Mouse (Mus musculus) embryonic facial prominence, embryonic 13.5 days (tissue): Measurements from ENCODE around the gene Ncam2. TPM values are rescaled to one million over a fixed set of nuclear protein-coding genes. Genes with fewer than 3 reads are reported as not detected.

Source experiments
- ATAC-seq: fragments of 200-750 bp; cut with Nextera tagmentation; 2 replicates; pipeline ENCODE4 v1.8.0; 2017; ENCODE audit warnings: low read depth; ENCODE audit not compliant: insufficient number of reproducible peaks, insufficient read depth, low FRiP score, low TSS enrichment
- H3K27ac ChIP-seq: fragments of 300-500 bp; sonication (generic); 2 replicates; pipeline ENCODE4 v1.5.1; 2015; ENCODE audit warnings: moderate library complexity, mild to moderate bottlenecking, inconsistent platforms
- H3K27me3 ChIP-seq: fragments of 300-500 bp; sonication (generic); 2 replicates; pipeline ENCODE4 v1.6.1; 2015; ENCODE audit warnings: mild to moderate bottlenecking, inconsistent platforms
- H3K36me3 ChIP-seq: fragments of 300-500 bp; sonication (generic); 2 replicates; pipeline ENCODE4 v1.6.1; 2015; ENCODE audit warnings: mild to moderate bottlenecking, inconsistent platforms
- H3K4me1 ChIP-seq: fragments of 300-500 bp; sonication (generic); 2 replicates; pipeline ENCODE4 v1.6.1; 2015; ENCODE audit warnings: inconsistent platforms
- H3K4me2 ChIP-seq: fragments of 300-500 bp; sonication (generic); 2 replicates; pipeline ENCODE4 v1.6.1; 2015; ENCODE audit warnings: moderate library complexity, mild to moderate bottlenecking, inconsistent platforms
- H3K4me3 ChIP-seq: fragments of 300-500 bp; sonication (generic); 2 replicates; pipeline ENCODE4 v1.5.1; 2015; ENCODE audit warnings: mild to moderate bottlenecking, inconsistent platforms
- H3K9ac ChIP-seq: fragments of 300-500 bp; sonication (generic); 2 replicates; pipeline ENCODE4 v1.6.1; 2015; ENCODE audit warnings: mild to moderate bottlenecking, inconsistent platforms
- H3K9me3 ChIP-seq: fragments of 300-500 bp; sonication (generic); 2 replicates; pipeline ENCODE4 v1.6.1; 2016; ENCODE audit warnings: inconsistent platforms
- WGBS: fragments of 180-500 bp; shearing (Covaris S2); methylation state at CpG from one replicate; pipeline ENCODE4 v1.1.7; 2015; ENCODE audit warnings: mixed read lengths; 5-methylcytosine and 5-hydroxymethylcytosine counted together
- polyA plus RNA-seq: library from polyadenylated mRNA; unstranded; fragments of >200 nt; fragmentation: Nextera tagmentation; extraction: Ambion mirVana; gene quantifications from 2 replicates; pipeline ENCODE4 v1.2.1, GENCODE M21; 2015

Gene Ncam2
- polyA plus RNA-seq, 1 experiment from 2014 or later = 3.8 TPM

DNA sequence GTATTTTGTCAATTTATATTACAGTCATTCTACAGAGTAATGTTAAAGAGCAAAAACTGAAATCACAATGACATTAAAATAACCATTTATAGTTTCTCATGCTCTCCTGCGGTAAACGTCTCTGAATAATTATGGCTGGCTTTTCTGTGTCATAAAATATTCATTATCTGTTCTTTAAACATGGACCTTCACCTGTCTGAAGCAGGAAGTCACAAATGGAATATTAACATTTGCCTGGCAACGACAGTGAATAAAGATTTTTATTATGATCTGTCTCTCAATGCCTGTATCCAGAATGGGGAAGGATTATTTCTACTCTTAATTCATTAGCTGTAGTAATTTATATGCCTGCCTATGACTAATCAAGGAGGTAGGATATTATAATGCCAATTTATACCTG lies 108.7 kb downstream of the Ncam2 start:
- 88% methylated on average over 3 of the region's 3 CpGs for WGBS
- no peaks in the 10 kb centered on the region for H3K4me1 ChIP-seq
- no peak overlapping the region for H3K4me2 ChIP-seq
- H3K27me3 ChIP-seq = no peaks in the 10 kb centered on the region
- no peak for ATAC-seq
- no peaks in the 10 kb centered on the region for H3K36me3 ChIP-seq
- H3K4me3 ChIP-seq = no peak overlapping the region
- H3K27ac ChIP-seq = no peak overlapping the region
- no peak overlapping the region for H3K9ac ChIP-seq
- no peaks in the 10 kb centered on the region for H3K9me3 ChIP-seq

GRCm38 (mm10) chr16:81319037-81319436 lies 118.5 kb downstream of the Ncam2 start:
- no peak for ATAC-seq
- H3K4me3 ChIP-seq = no peak overlapping the region
- 84% methylated on average over 1 of the region's 1 CpGs for WGBS
- no peaks in the 10 kb centered on the region for H3K27me3 ChIP-seq
- no peak overlapping the region for H3K4me2 ChIP-seq
- no peaks in the 10 kb centered on the region for H3K4me1 ChIP-seq
- H3K9ac ChIP-seq = no peak overlapping the region
- H3K9me3 ChIP-seq = no peaks in the 10 kb centered on the region
- H3K27ac ChIP-seq = no peak overlapping the region
- no peaks in the 10 kb centered on the region for H3K36me3 ChIP-seq

DNA sequence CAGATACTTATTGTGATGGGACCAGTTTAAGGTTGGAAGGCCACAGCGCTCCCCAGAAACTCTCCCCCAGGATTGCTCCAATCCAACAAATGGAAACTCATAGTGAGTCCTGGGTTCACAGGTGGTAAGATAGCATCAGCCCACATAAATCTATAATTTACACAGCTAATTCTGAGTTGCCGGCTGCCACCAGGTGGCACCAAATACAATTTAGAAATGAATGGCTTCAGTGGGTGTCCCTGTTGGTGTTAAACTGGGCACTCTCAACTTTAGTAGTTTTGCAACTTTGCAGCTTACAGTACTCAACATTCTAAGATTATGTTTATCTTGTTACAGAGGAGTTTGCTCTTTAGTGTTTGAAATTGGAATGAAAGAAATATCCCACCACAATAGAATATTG lies 130.0 kb downstream of the Ncam2 start:
- Histone ChIP-seq H3K4me1 (no peaks in the 10 kb centered on the region), H3K4me3 (no peak overlapping the region), H3K4me2 (no peak overlapping the region), H3K9ac (no peak overlapping the region), H3K27me3 (no peaks in the 10 kb centered on the region), H3K27ac (no peak overlapping the region), H3K9me3 (no peaks in the 10 kb centered on the region), H3K36me3 (no peaks in the 10 kb centered on the region)
- no peak for ATAC-seq
- 15% methylated on average over 2 of the region's 2 CpGs for WGBS

DNA sequence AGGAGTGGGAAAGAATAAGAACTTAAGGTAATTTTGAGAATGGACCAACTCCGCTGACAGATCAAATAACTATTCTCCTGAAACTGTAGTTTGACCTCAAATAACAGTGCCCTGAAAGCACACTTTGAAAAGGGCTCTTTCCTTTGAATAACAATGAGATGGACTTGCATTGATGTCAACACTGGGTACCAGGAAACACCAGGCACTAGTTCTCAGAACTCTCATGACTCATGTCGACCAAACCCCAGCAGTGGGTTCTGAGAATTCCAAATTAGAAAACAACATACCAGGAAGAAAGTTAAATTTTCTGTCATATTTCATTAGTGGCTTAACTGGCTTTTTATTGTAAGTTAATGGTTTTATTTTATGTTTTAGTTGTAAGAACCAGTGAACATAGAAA lies 165.4 kb downstream of the Ncam2 start:
- no peak overlapping the region for H3K4me2 ChIP-seq
- H3K4me1 ChIP-seq = no peaks in the 10 kb centered on the region
- no peaks in the 10 kb centered on the region for H3K9me3 ChIP-seq
- WGBS = 71% methylated on average over 2 of the region's 2 CpGs
- H3K27me3 ChIP-seq = no peaks in the 10 kb centered on the region
- H3K36me3 ChIP-seq = no peaks in the 10 kb centered on the region
- ATAC-seq = no peak
- H3K27ac ChIP-seq = no peak overlapping the region
- H3K4me3 ChIP-seq = no peak overlapping the region
- H3K9ac ChIP-seq = no peak overlapping the region

DNA sequence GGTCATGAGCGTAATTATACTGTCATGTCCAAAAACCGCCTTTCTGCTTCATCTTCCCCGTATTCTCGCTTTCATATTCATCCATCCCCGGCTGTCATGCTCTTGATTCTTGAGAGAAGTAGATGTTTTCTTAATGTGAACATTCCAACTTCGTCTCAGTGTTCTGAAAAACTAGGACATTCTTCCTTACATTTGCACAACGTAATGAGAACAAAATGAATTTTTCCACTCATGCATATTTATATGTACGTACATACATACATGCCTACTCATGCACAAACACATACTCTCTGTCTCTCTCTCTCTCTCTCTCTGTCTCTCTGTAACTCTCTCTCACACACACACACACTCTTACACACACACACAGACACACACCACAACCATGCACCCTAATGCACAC lies 173.7 kb downstream of the Ncam2 start:
- WGBS = 86% methylated on average over 8 of the region's 8 CpGs
- H3K9me3 ChIP-seq = no peaks in the 10 kb centered on the region

GRCm38 (mm10) chr16:81380434-81380833 lies 179.9 kb downstream of the Ncam2 start:
- no peak for ATAC-seq

More for the DNA sequence above, 173.7 kb downstream of the Ncam2 start:
- Histone ChIP-seq H3K4me2 (no peak overlapping the region), H3K27me3 (no peaks in the 10 kb centered on the region), H3K4me1 (no peaks in the 10 kb centered on the region), H3K4me3 (no peak overlapping the region), H3K27ac (no peak overlapping the region), H3K36me3 (no peaks in the 10 kb centered on the region), H3K9ac (no peak overlapping the region)
- no peak for ATAC-seq

GRCm38 (mm10) chr16:81388646-81389045 lies 188.1 kb downstream of the Ncam2 start:
- H3K4me1 ChIP-seq = no peaks in the 10 kb centered on the region
- no peaks in the 10 kb centered on the region for H3K27me3 ChIP-seq
- WGBS = 88% methylated on average over 2 of the region's 2 CpGs
- ATAC-seq = no peak
- H3K4me2 ChIP-seq = no peak overlapping the region
- no peak overlapping the region for H3K4me3 ChIP-seq
- H3K9me3 ChIP-seq = no peaks in the 10 kb centered on the region
- H3K9ac ChIP-seq = no peak overlapping the region
- no peak overlapping the region for H3K27ac ChIP-seq
- no peaks in the 10 kb centered on the region for H3K36me3 ChIP-seq

More at GRCm38 (mm10) chr16:81380434-81380833, 179.9 kb downstream of the Ncam2 start:
- no peaks in the 10 kb centered on the region for H3K9me3 ChIP-seq
- no peak overlapping the region for H3K4me2 ChIP-seq
- H3K27me3 ChIP-seq = no peaks in the 10 kb centered on the region
- no peak overlapping the region for H3K9ac ChIP-seq
- no peaks in the 10 kb centered on the region for H3K4me1 ChIP-seq
- WGBS = 70% methylated on average over 4 of the region's 4 CpGs
- H3K27ac ChIP-seq = no peak overlapping the region
- no peaks in the 10 kb centered on the region for H3K36me3 ChIP-seq
- H3K4me3 ChIP-seq = no peak overlapping the region

GRCm38 (mm10) chr16:81434559-81434958 lies 234.1 kb downstream of the Ncam2 start:
- H3K27ac ChIP-seq = no peak overlapping the region
- H3K4me1 ChIP-seq = no peaks in the 10 kb centered on the region

DNA sequence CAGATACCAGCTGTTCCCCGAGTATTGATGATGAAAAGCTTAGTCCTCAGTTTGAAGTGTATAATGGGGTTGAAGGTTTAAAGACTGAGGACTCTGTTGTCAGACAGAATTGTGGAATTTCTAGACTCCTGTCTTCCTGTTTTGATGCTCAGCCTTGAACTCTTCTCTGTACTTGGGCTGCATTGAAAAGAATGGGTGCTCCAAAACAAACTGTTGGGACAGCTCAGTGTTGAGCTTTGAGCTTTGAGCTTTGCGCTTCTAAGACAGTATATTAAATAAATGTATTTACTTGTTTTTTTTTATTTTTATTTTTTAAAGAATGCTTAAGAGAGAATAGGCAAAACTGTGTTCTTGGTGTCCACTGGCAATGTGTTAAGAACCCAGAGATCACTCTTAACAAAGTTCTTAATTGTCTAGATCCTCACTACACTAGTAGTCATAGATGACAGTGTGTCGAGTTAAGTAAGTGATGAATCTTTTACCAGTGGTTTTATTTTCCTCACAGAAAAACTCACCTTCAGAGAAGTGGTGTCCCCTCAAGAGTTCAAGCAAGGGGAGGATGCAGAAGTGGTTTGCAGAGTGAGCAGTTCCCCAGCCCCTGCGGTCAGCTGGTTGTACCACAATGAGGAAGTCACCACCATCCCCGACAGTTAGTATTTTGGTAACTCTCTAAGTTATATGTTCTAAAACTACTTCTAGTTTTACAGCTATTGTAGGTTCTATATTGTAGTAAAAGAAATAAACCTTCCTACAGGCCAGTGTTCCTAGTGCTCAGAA lies 236.8 kb downstream of the Ncam2 start:
- ATAC-seq = no peak
- Histone ChIP-seq H3K27ac (no peak overlapping the region), H3K9me3 (no peaks in the 10 kb centered on the region), H3K4me1 (no peaks in the 10 kb centered on the region), H3K36me3 (no peaks in the 10 kb centered on the region), H3K9ac (no peak overlapping the region), H3K4me3 (no peak overlapping the region), H3K4me2 (no peak overlapping the region), H3K27me3 (no peaks in the 10 kb centered on the region)
- 82% methylated on average over 5 of the region's 5 CpGs for WGBS

More at GRCm38 (mm10) chr16:81434559-81434958, 234.1 kb downstream of the Ncam2 start:
- Histone ChIP-seq H3K36me3 (no peaks in the 10 kb centered on the region), H3K4me3 (no peak overlapping the region), H3K9ac (no peak overlapping the region), H3K4me2 (no peak overlapping the region), H3K9me3 (no peaks in the 10 kb centered on the region), H3K27me3 (no peaks in the 10 kb centered on the region)
- no peak for ATAC-seq
- WGBS = 77% methylated on average over 7 of the region's 7 CpGs

DNA sequence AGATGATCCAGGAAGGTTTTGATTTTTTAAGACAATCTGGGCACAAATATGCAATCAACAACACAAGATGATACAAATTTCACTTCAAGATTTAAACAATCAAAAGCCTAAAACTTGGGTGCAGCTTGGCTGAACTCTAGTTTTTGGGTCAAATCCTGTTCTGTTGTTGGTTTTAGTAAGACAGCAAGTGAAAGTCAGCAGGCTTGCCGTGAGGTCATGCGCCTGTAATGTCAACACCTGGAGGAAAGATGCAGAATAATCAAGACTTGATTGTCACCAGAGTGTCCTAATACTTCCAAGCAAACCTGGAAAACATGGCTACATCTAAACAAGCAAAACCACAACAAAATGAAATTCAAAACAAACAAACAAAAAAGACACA lies 237.4 kb downstream of the Ncam2 start:
- no peaks in the 10 kb centered on the region for H3K9me3 ChIP-seq
- no peaks in the 10 kb centered on the region for H3K27me3 ChIP-seq
- no peak overlapping the region for H3K4me2 ChIP-seq
- ATAC-seq = no peak
- no peaks in the 10 kb centered on the region for H3K4me1 ChIP-seq
- H3K4me3 ChIP-seq = no peak overlapping the region
- no peaks in the 10 kb centered on the region for H3K36me3 ChIP-seq
- H3K9ac ChIP-seq = no peak overlapping the region
- WGBS = 92% methylated on average over 2 of the region's 2 CpGs
- H3K27ac ChIP-seq = no peak overlapping the region

GRCm38 (mm10) chr16:81450851-81451250 lies 250.4 kb downstream of the Ncam2 start:
- Histone ChIP-seq H3K27ac (no peak overlapping the region), H3K4me3 (no peak overlapping the region), H3K9me3 (no peaks in the 10 kb centered on the region), H3K36me3 (no peaks in the 10 kb centered on the region), H3K27me3 (no peaks in the 10 kb centered on the region), H3K4me2 (no peak overlapping the region), H3K4me1 (no peaks in the 10 kb centered on the region), H3K9ac (no peak overlapping the region)
- WGBS = 95% methylated on average over 5 of the region's 5 CpGs
- ATAC-seq = no peak

DNA sequence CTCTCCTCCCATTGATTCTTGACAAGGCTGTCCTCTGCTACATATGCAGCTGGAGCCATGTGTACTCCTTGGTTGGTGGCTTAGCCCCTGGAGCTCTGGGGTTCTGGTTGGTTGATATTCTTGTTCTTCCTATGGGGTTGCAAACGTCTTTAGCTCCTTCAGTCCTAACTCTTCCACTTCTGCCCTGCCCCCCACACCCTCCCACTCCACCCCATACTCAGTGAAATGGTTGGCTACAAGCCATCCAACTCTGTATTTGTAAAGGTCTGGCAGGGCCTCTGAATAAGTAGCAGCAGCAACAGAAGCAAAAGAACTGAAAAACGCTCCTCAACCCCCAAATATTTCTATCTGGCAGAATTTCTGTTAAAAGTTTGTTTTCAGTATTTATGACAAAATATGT lies 252.5 kb downstream of the Ncam2 start:
- Histone ChIP-seq H3K4me2 (no peak overlapping the region), H3K36me3 (no peaks in the 10 kb centered on the region), H3K4me3 (no peak overlapping the region), H3K27me3 (no peaks in the 10 kb centered on the region), H3K9ac (no peak overlapping the region), H3K4me1 (no peaks in the 10 kb centered on the region), H3K9me3 (no peaks in the 10 kb centered on the region), H3K27ac (no peak overlapping the region)
- 65% methylated on average over 2 of the region's 2 CpGs for WGBS
- ATAC-seq = no peak
